Mouse (Mus musculus) kidney, postnatal 0 days (tissue): ENCODE data around the gene Casc3. TPM values are rescaled to one million over a fixed set of nuclear protein-coding genes. Genes with fewer than 3 reads are reported as not detected.

Experiments
- ATAC-seq: fragments of 200-750 bp; cut with Nextera tagmentation; replicated peaks from 2 replicates; pipeline ENCODE4 v1.8.0; 2017; ENCODE audit warnings: low read depth, moderate number of reproducible peaks, moderate TSS enrichment, moderate library complexity; ENCODE audit not compliant: low FRiP score
- DNase-seq: peaks from one replicate; pipeline ENCODE4 v3.0.0-alpha.2; 2016; ENCODE audit warnings: low spot score
- H3K27ac ChIP-seq: fragments of 300-500 bp; sonication (generic); 2 replicates; pipeline ENCODE4 v1.5.1; 2014; ENCODE audit warnings: mild to moderate bottlenecking
- H3K27me3 ChIP-seq: fragments of 300-500 bp; sonication (generic); 2 replicates; pipeline ENCODE4 v1.6.1; 2014; ENCODE audit warnings: low read length, mixed read lengths; ENCODE audit not compliant: insufficient read depth
- H3K36me3 ChIP-seq: fragments of 300-500 bp; sonication (generic); 2 replicates; pipeline ENCODE4 v1.6.1; 2014; ENCODE audit warnings: low read length, mixed read lengths; ENCODE audit not compliant: insufficient read depth
- H3K4me1 ChIP-seq: fragments of 300-500 bp; sonication (generic); replicated peaks from 2 replicates; pipeline ENCODE4 v1.6.1; 2014; ENCODE audit warnings: antibody characterized with exemption, low read length, mixed read lengths; ENCODE audit not compliant: insufficient read depth
- H3K4me2 ChIP-seq: fragments of 300-500 bp; sonication (generic); 2 replicates; pipeline ENCODE4 v1.6.1; 2014; ENCODE audit warnings: mild to moderate bottlenecking, low read length, moderate library complexity, mixed read lengths
- H3K4me3 ChIP-seq: fragments of 300-500 bp; sonication (generic); replicated peaks from 2 replicates; pipeline ENCODE4 v1.5.1; 2014; ENCODE audit warnings: low read depth, low read length
- H3K9ac ChIP-seq: fragments of 300-500 bp; sonication (generic); 2 replicates; pipeline ENCODE4 v1.6.1; 2014; ENCODE audit warnings: low read depth, low read length
- H3K9me3 ChIP-seq: fragments of 300-500 bp; sonication (generic); replicated peaks from 2 replicates; pipeline ENCODE4 v1.6.1; 2016; ENCODE audit warnings: low read length, inconsistent platforms, mixed read lengths
- CTCF ChIP-seq: IDR thresholded peaks from 2 replicates; pipeline ENCODE4 v1.5.1; 2016; ENCODE audit warnings: antibody characterized with exemption, low read depth, mild to moderate bottlenecking, moderate library complexity
- WGBS: fragments of 180-500 bp; shearing (Covaris S2); extraction: QIAGEN DNeasy Blood & Tissue Kit; methylation state at CpG from one replicate; pipeline ENCODE4 v1.1.7; 2014; 5-methylcytosine and 5-hydroxymethylcytosine counted together
- polyA plus RNA-seq: library from polyadenylated mRNA; unstranded; fragments of >200 nt; fragmentation: Nextera tagmentation; extraction: Ambion mirVana; gene quantifications from 2 replicates; pipeline ENCODE4 v1.2.1, GENCODE M21; 2015

Casc3 gene
- polyA plus RNA-seq, 1 experiment from 2014 or later, result 25.7 TPM

- Histone ChIP-seq H3K4me1 (peaks cover 58% of the 10 kb centered on the region), H3K4me2 (peak overlapping the region; percentile 60), H3K27ac (peak overlapping the region; percentile 95), H3K9ac (0 out of 2 replicates have a peak overlapping the region, but pooled peaks have one; percentile 24), H3K9me3 (no peaks in the 10 kb centered on the region), H3K27me3 (no peaks in the 10 kb centered on the region), H3K36me3 (no peaks in the 10 kb centered on the region), H3K4me3 (no peak overlapping the region)
- ATAC-seq, result no peak
- TF ChIP-seq CTCF, result no peak
- no peak for DNase-seq
- 33% methylated on average over 12 of the region's 12 CpGs for WGBS
Observed at GRCm38 (mm10) chr11:98776052-98776764, 28.5 kb upstream of the Casc3 start.

DNA sequence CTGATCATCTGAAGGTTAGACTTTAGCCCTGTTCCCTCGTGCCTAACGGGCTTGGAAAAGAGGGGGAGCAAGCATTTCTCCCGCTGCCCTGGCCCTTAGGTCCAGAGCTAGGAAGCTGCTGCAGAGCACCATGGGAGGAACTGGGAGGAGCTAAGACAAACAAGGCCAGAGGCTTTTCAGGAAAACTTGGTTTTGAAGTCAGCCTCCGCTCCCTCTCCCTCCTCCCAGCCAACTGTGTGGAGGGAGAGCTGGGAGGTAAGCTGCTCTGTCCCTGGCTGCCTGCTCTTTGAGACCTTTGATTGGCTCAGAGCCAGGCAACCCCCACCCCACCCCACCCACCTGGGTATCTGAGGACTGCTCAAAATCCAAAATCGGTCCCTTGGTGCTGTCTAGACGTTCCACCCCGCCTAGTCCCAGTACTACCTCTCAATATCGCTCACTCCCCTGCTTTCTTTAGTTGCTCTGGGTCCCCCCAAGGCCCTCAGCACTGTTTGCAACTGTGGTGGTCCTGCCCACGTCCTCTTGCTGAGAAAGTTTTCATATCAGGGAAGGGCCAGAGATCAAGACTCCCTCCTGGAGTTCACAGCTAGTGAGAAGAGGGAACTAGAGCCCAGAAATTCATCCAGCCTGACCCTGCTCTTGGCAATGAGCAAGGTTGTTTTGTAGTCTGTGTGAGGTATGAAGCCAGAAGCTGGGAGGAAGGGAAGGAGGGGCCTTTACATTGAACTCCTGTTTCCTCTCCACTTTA, 27.7 kb upstream of the Casc3 start:
- ATAC-seq, result 0 out of 2 replicates have a peak, but pooled peaks have one; percentile 3
- peak overlapping the region; percentile 21 for H3K4me2 ChIP-seq
- 10% methylated on average over 9 of the region's 9 CpGs for WGBS
- no peak overlapping the region for H3K4me3 ChIP-seq
- H3K36me3 ChIP-seq, result no peaks in the 10 kb centered on the region
- H3K4me1 ChIP-seq, result peaks cover 65% of the 10 kb centered on the region
- peak overlapping the region; percentile 24; the same call in 1 of the 2 replicates for H3K9ac ChIP-seq
- peak; percentile 92 for DNase-seq
- no peaks in the 10 kb centered on the region for H3K27me3 ChIP-seq
- H3K27ac ChIP-seq, result peak overlapping the region; percentile 95
- no peaks in the 10 kb centered on the region for H3K9me3 ChIP-seq
- no peak for TF ChIP-seq CTCF

- TF ChIP-seq CTCF, result no peak
- no peak overlapping the region for H3K4me2 ChIP-seq
- no peaks in the 10 kb centered on the region for H3K9me3 ChIP-seq
- no peak for DNase-seq
- peaks cover 67% of the 10 kb centered on the region for H3K4me1 ChIP-seq
- H3K36me3 ChIP-seq, result no peaks in the 10 kb centered on the region
- H3K4me3 ChIP-seq, result no peak overlapping the region
- H3K27me3 ChIP-seq, result no peaks in the 10 kb centered on the region
- peak overlapping the region; percentile 95 for H3K27ac ChIP-seq
- ATAC-seq, result no peak
- H3K9ac ChIP-seq, result no peak overlapping the region
Observed at GRCm38 (mm10) chr11:98777888-98778287, 26.8 kb upstream of the Casc3 start.

- no peaks in the 10 kb centered on the region for H3K9me3 ChIP-seq
- peak overlapping the region; percentile 41; the same call in 1 of the 2 replicates for H3K4me2 ChIP-seq
- peak overlapping the region; percentile 32 for H3K9ac ChIP-seq
- H3K27me3 ChIP-seq, result no peaks in the 10 kb centered on the region
- H3K4me3 ChIP-seq, result no peak overlapping the region
- peaks cover 64% of the 10 kb centered on the region for H3K4me1 ChIP-seq
- DNase-seq (peak; percentile 93), ATAC-seq (no peak)
- peak overlapping the region; percentile 99 for H3K27ac ChIP-seq
- 15% methylated on average over 14 of the region's 14 CpGs for WGBS
- TF ChIP-seq CTCF, result no peak
- H3K36me3 ChIP-seq, result no peaks in the 10 kb centered on the region
Observed at GRCm38 (mm10) chr11:98781851-98782512, 22.7 kb upstream of the Casc3 start.

- no peak for TF ChIP-seq CTCF
- peaks cover 62% of the 10 kb centered on the region for H3K4me1 ChIP-seq
- peak overlapping the region; percentile 41 for H3K4me2 ChIP-seq
- peak; percentile 79 for DNase-seq
- H3K9me3 ChIP-seq, result no peaks in the 10 kb centered on the region
- H3K27ac ChIP-seq, result peak overlapping the region; percentile 99
- 0 out of 2 replicates have a peak overlapping the region, but pooled peaks have one; percentile 4 for H3K4me3 ChIP-seq
- H3K27me3 ChIP-seq, result no peaks in the 10 kb centered on the region
- 8% methylated on average over 17 of the region's 17 CpGs for WGBS
- H3K36me3 ChIP-seq, result no peaks in the 10 kb centered on the region
- H3K9ac ChIP-seq, result peak overlapping the region; percentile 31; the same call in 1 of the 2 replicates
- ATAC-seq, result no peak; the same call in 1 of the 2 replicates
Observed at GRCm38 (mm10) chr11:98782651-98783235, 22.0 kb upstream of the Casc3 start.
